Mouse (Mus musculus): ENCODE measurements around the gene Cntln. TPM values are rescaled to one million over a fixed set of nuclear protein-coding genes. Genes with fewer than 3 reads are reported as not detected.

Gene Cntln
- polyA plus RNA-seq, 1 experiment from 2014 or later: 14.2 TPM

DNA sequence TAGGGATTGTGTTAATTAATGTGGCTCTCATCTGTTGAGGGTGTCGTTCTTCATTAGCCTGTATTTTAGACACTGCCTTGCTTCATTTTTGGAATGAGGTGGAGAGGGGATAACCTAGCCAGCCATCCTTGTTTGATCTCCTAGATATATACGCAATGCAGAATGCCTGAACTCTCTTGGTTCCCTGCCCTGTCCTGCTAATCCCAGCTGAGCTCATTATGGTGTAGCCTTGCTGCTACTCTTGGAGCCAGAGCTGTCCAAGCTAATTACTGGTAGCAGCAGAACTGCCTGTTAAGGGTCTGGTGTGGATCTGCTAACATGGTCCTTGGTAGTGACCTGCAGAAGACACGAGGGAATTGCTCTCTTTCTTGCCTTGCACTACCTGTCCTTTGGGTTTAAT lies 122.7 kb downstream of the Cntln start:
- Histone ChIP-seq H3K9me3 (ENCODE audit: control insufficient read depth, low read length) (no peaks in the 10 kb centered on the region), H3K4me3 (ENCODE audit: low read length) (no peak overlapping the region), H3K27me3 (ENCODE audit: control insufficient read depth, insufficient read depth, low read length) (no peaks in the 10 kb centered on the region), H3K9ac (ENCODE audit: low read depth, low read length) (no peak overlapping the region), H3K4me1 (ENCODE audit: control insufficient read depth, insufficient read depth, low read length) (no peaks in the 10 kb centered on the region), H3K27ac (ENCODE audit: low read depth, low read length) (no peak overlapping the region), H3K4me2 (replicated peaks; ENCODE audit: low read depth, low read length) (no peak overlapping the region), H3K36me3 (ENCODE audit: control insufficient read depth, insufficient read depth, low read length) (no peaks in the 10 kb centered on the region)
- ATAC-seq (ENCODE audit: low FRiP score, low TSS enrichment): no peak
- WGBS: 77% methylated on average over 3 of the region's 3 CpGs

DNA sequence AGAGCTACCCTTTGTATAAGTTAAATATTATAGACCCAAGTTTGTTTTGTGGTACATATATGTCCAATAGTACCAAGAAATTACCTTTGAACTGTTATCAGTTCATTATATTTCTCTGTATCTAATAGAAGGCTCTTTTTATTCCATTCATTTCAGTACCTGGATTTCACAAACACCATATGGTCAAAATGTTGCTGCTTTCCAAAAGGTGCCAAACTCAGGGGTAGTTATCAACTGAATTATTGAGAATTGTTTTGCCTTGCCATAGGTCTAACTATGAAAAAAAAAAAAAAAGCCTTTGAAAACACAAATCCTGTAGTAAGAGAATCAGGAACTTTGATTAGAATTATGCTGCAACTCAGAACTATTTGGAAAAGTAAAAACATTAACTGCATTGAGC lies 126.7 kb downstream of the Cntln start:
- no peak for ATAC-seq (ENCODE audit: low FRiP score, low TSS enrichment)
- Histone ChIP-seq H3K4me2 (replicated peaks; ENCODE audit: low read depth, low read length) (no peak overlapping the region), H3K36me3 (ENCODE audit: control insufficient read depth, insufficient read depth, low read length) (no peaks in the 10 kb centered on the region), H3K9ac (ENCODE audit: low read depth, low read length) (no peak overlapping the region), H3K4me1 (ENCODE audit: control insufficient read depth, insufficient read depth, low read length) (no peaks in the 10 kb centered on the region), H3K9me3 (ENCODE audit: control insufficient read depth, low read length) (no peaks in the 10 kb centered on the region), H3K4me3 (ENCODE audit: low read length) (no peak overlapping the region), H3K27ac (ENCODE audit: low read depth, low read length) (no peak overlapping the region), H3K27me3 (ENCODE audit: control insufficient read depth, insufficient read depth, low read length) (no peaks in the 10 kb centered on the region)

DNA sequence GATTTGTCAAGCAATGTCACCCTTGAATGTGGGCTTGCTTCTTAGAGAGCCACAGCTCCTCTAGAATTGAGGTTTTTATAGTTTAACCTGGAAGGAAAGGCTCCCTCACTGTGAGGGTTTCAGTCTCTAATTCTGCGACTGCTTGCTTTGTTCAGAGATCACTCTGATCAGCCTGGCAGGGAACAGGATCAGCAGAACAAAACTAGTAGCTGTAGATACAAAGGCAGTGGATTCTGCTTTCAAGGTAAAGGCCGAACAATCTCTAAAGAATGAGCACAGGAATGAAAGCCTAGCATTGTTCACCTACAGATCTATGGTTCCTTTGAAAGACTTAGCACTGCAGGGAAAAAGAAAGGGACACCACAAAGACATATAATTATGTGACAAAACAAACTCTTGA lies 161.6 kb downstream of the Cntln start:
- Histone ChIP-seq H3K9ac (ENCODE audit: low read depth, low read length) (no peak overlapping the region), H3K4me1 (ENCODE audit: control insufficient read depth, insufficient read depth, low read length) (no peaks in the 10 kb centered on the region), H3K4me3 (ENCODE audit: low read length) (no peak overlapping the region), H3K36me3 (ENCODE audit: control insufficient read depth, insufficient read depth, low read length) (no peaks in the 10 kb centered on the region), H3K27ac (ENCODE audit: low read depth, low read length) (no peak overlapping the region), H3K27me3 (ENCODE audit: control insufficient read depth, insufficient read depth, low read length) (no peaks in the 10 kb centered on the region), H3K4me2 (replicated peaks; ENCODE audit: low read depth, low read length) (no peak overlapping the region), H3K9me3 (ENCODE audit: control insufficient read depth, low read length) (no peaks in the 10 kb centered on the region)
- no peak for ATAC-seq (ENCODE audit: low FRiP score, low TSS enrichment)
- WGBS: 63% methylated on average over 2 of the region's 2 CpGs

DNA sequence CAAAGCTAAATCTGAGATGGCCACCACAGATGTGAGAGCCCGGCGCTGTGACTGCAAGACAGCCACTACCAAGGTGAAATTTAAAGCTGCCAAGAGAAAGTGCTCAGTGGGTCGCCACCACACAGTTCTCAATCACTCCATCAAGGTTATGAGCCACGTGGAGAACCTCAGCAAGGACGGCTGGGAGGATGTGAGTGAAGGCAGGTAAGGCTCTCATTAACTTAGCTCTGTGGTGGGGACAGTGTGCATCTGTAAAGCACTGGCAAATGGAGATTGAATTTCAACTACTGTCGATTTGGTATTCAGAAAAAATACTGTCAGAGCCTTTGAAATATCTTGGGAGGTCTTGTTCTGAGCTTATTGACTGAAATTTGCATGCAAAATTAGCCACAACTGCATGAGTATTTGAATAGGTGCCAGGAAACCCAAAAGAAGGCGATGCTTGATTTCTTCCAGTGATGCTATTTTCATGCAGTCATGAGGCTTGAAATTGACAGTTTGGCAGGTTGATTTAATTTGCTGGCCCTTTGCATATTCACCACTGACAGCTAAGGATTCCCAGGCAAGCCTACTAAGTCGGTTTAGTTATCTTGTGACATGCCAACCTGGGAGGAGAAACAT lies 165.9 kb downstream of the Cntln start:
- Histone ChIP-seq H3K27ac (ENCODE audit: low read depth, low read length) (no peak overlapping the region), H3K36me3 (ENCODE audit: control insufficient read depth, insufficient read depth, low read length) (no peaks in the 10 kb centered on the region), H3K9ac (ENCODE audit: low read depth, low read length) (no peak overlapping the region), H3K27me3 (ENCODE audit: control insufficient read depth, insufficient read depth, low read length) (no peaks in the 10 kb centered on the region), H3K4me1 (ENCODE audit: control insufficient read depth, insufficient read depth, low read length) (no peaks in the 10 kb centered on the region), H3K4me2 (replicated peaks; ENCODE audit: low read depth, low read length) (no peak overlapping the region), H3K9me3 (ENCODE audit: control insufficient read depth, low read length) (no peaks in the 10 kb centered on the region), H3K4me3 (ENCODE audit: low read length) (no peak overlapping the region)
- no peak for ATAC-seq (ENCODE audit: low FRiP score, low TSS enrichment)
- 74% methylated on average over 8 of the region's 8 CpGs for WGBS

GRCm38 (mm10) chr4:85054616-85055015 lies 170.5 kb downstream of the Cntln start:
- Histone ChIP-seq H3K36me3 (ENCODE audit: control insufficient read depth, insufficient read depth, low read length) (no peaks in the 10 kb centered on the region), H3K9me3 (ENCODE audit: control insufficient read depth, low read length) (no peaks in the 10 kb centered on the region), H3K9ac (ENCODE audit: low read depth, low read length) (no peak overlapping the region), H3K27ac (ENCODE audit: low read depth, low read length) (no peak overlapping the region), H3K27me3 (ENCODE audit: control insufficient read depth, insufficient read depth, low read length) (no peaks in the 10 kb centered on the region), H3K4me2 (replicated peaks; ENCODE audit: low read depth, low read length) (no peak overlapping the region), H3K4me3 (ENCODE audit: low read length) (no peak overlapping the region), H3K4me1 (ENCODE audit: control insufficient read depth, insufficient read depth, low read length) (no peaks in the 10 kb centered on the region)
- ATAC-seq (ENCODE audit: low FRiP score, low TSS enrichment): no peak
- 79% methylated on average over 1 of the region's 1 CpGs for WGBS

DNA sequence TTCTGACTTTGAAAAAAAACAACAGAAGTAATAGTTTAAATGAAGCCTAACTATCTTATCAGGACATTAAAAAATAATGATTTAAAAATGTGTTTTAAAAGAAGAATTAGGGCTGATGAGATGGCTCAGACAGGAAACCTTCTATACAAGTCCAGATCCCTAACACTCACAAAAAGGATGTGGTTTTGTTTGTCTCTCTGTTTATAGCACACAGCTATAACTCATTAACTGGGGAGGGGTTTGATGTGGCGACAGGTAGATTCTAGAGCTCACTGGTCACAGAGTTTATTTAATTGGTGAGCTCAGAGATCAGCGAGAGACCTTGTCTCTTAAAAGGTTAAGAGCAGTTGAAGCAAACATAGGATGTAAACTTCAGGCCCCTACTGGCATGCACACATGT lies 175.5 kb downstream of the Cntln start:
- Histone ChIP-seq H3K4me1 (ENCODE audit: control insufficient read depth, insufficient read depth, low read length) (no peaks in the 10 kb centered on the region), H3K9me3 (ENCODE audit: control insufficient read depth, low read length) (no peaks in the 10 kb centered on the region), H3K4me2 (replicated peaks; ENCODE audit: low read depth, low read length) (no peak overlapping the region), H3K27me3 (ENCODE audit: control insufficient read depth, insufficient read depth, low read length) (no peaks in the 10 kb centered on the region), H3K27ac (ENCODE audit: low read depth, low read length) (no peak overlapping the region), H3K4me3 (ENCODE audit: low read length) (no peak overlapping the region), H3K36me3 (ENCODE audit: control insufficient read depth, insufficient read depth, low read length) (no peaks in the 10 kb centered on the region), H3K9ac (ENCODE audit: low read depth, low read length) (no peak overlapping the region)
- WGBS: 80% methylated on average over 2 of the region's 2 CpGs
- no peak for ATAC-seq (ENCODE audit: low FRiP score, low TSS enrichment)

DNA sequence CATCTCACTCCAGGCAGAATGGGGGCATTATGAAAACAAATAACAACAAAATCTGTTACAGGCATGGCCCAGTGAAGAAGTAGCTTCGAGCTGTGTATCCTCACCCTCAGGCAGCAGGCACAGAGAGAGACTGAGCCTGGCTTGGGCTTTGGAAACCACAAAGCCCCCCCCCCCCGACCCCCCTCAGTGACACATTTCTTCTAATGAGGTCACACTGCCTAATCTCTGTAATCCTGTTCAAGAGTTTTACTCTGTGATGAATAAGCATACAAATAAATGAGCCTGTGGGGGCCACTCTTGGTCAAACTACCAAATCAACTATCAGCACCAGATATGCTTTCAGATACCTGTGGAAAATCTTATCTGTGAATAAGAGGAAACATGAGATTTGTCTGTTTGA lies 177.6 kb downstream of the Cntln start:
- H3K27me3 ChIP-seq (ENCODE audit: control insufficient read depth, insufficient read depth, low read length): no peaks in the 10 kb centered on the region
- no peaks in the 10 kb centered on the region for H3K4me1 ChIP-seq (ENCODE audit: control insufficient read depth, insufficient read depth, low read length)
- no peak overlapping the region for H3K27ac ChIP-seq (ENCODE audit: low read depth, low read length)
- no peaks in the 10 kb centered on the region for H3K36me3 ChIP-seq (ENCODE audit: control insufficient read depth, insufficient read depth, low read length)
- no peak for ATAC-seq (ENCODE audit: low FRiP score, low TSS enrichment)
- no peaks in the 10 kb centered on the region for H3K9me3 ChIP-seq (ENCODE audit: control insufficient read depth, low read length)
- H3K4me3 ChIP-seq (ENCODE audit: low read length): no peak overlapping the region
- H3K4me2 ChIP-seq (replicated peaks; ENCODE audit: low read depth, low read length): no peak overlapping the region
- 79% methylated on average over 2 of the region's 2 CpGs for WGBS
- H3K9ac ChIP-seq (ENCODE audit: low read depth, low read length): no peak overlapping the region

GRCm38 (mm10) chr4:85096033-85096432 lies 211.9 kb downstream of the Cntln start:
- no peaks in the 10 kb centered on the region for H3K9me3 ChIP-seq (ENCODE audit: control insufficient read depth, low read length)
- H3K9ac ChIP-seq (ENCODE audit: low read depth, low read length): no peak overlapping the region
- ATAC-seq (ENCODE audit: low FRiP score, low TSS enrichment): no peak
- no peak overlapping the region for H3K4me2 ChIP-seq (replicated peaks; ENCODE audit: low read depth, low read length)
- no peaks in the 10 kb centered on the region for H3K27me3 ChIP-seq (ENCODE audit: control insufficient read depth, insufficient read depth, low read length)
- H3K36me3 ChIP-seq (ENCODE audit: control insufficient read depth, insufficient read depth, low read length): no peaks in the 10 kb centered on the region; the same call in 1 of the 2 replicates
- H3K27ac ChIP-seq (ENCODE audit: low read depth, low read length): no peak overlapping the region
- WGBS: 89% methylated on average over 4 of the region's 4 CpGs
- H3K4me3 ChIP-seq (ENCODE audit: low read length): no peak overlapping the region
- no peaks in the 10 kb centered on the region for H3K4me1 ChIP-seq (ENCODE audit: control insufficient read depth, insufficient read depth, low read length)

- Histone ChIP-seq H3K36me3 (ENCODE audit: control insufficient read depth, insufficient read depth, low read length) (no peaks in the 10 kb centered on the region; the same call in 1 of the 2 replicates), H3K27ac (ENCODE audit: low read depth, low read length) (no peak overlapping the region), H3K4me2 (replicated peaks; ENCODE audit: low read depth, low read length) (no peak overlapping the region), H3K9ac (ENCODE audit: low read depth, low read length) (no peak overlapping the region), H3K4me3 (ENCODE audit: low read length) (no peak overlapping the region), H3K27me3 (ENCODE audit: control insufficient read depth, insufficient read depth, low read length) (no peaks in the 10 kb centered on the region), H3K4me1 (ENCODE audit: control insufficient read depth, insufficient read depth, low read length) (no peaks in the 10 kb centered on the region), H3K9me3 (ENCODE audit: control insufficient read depth, low read length) (no peaks in the 10 kb centered on the region)
- WGBS: 14% methylated on average over 7 of the region's 7 CpGs
- peak; percentile 78 for ATAC-seq (ENCODE audit: low FRiP score, low TSS enrichment)
These were observed 212.6 kb downstream of the Cntln start for GRCm38 (mm10) chr4:85096682-85097081.

Measured in kidney, embryonic 14.5 days (tissue).